Mouse (Mus musculus) forebrain, embryonic 16.5 days (tissue): ENCODE measurements around the gene Hsf5. TPM values are rescaled to one million over a fixed set of nuclear protein-coding genes. Genes with fewer than 3 reads are reported as not detected.

Source experiments
- ATAC-seq: fragments of 200-750 bp; cut with Nextera tagmentation; 2 replicates; pipeline ENCODE4 v1.8.0; 2017; ENCODE audit warnings: mild to moderate bottlenecking, moderate library complexity
- H3K27ac ChIP-seq: fragments of 300-500 bp; sonication (generic); 2 replicates; pipeline ENCODE4 v1.5.1; 2014; ENCODE audit warnings: low read length, control low read depth
- H3K27me3 ChIP-seq: fragments of 300-500 bp; sonication (generic); replicated peaks from 2 replicates; pipeline ENCODE4 v1.6.1; 2014; ENCODE audit warnings: low read length; ENCODE audit not compliant: control insufficient read depth, insufficient read depth
- H3K36me3 ChIP-seq: fragments of 300-500 bp; sonication (generic); 2 replicates; pipeline ENCODE4 v1.6.1; 2014; ENCODE audit not compliant: control insufficient read depth, insufficient read depth
- H3K4me1 ChIP-seq: fragments of 300-500 bp; sonication (generic); replicated peaks from 2 replicates; pipeline ENCODE4 v1.6.1; 2014; ENCODE audit warnings: low read length; ENCODE audit not compliant: control insufficient read depth, insufficient read depth
- H3K4me2 ChIP-seq: fragments of 300-500 bp; sonication (generic); 2 replicates; pipeline ENCODE4 v1.6.1; 2014; ENCODE audit warnings: mild to moderate bottlenecking, low read length, control low read depth
- H3K4me3 ChIP-seq: fragments of 300-500 bp; sonication (generic); replicated peaks from 2 replicates; pipeline ENCODE4 v1.5.1; 2014; ENCODE audit warnings: mild to moderate bottlenecking, low read length, control low read depth
- H3K9ac ChIP-seq: fragments of 300-500 bp; sonication (generic); replicated peaks from 2 replicates; pipeline ENCODE4 v1.6.1; 2014; ENCODE audit warnings: low read depth, low read length, control low read depth
- H3K9me3 ChIP-seq: fragments of 300-500 bp; sonication (generic); 2 replicates; pipeline ENCODE4 v1.6.1; 2016; ENCODE audit warnings: low read length; ENCODE audit not compliant: control insufficient read depth
- WGBS: fragments of 180-500 bp; shearing (Covaris S2); extraction: QIAGEN DNeasy Blood & Tissue Kit; methylation state at CpG from one replicate; pipeline ENCODE4 v1.1.7; 2014; 5-methylcytosine and 5-hydroxymethylcytosine counted together
- polyA plus RNA-seq: library from polyadenylated mRNA; unstranded; fragments of >200 nt; fragmentation: Nextera tagmentation; extraction: Ambion mirVana; gene quantifications from 2 replicates; pipeline ENCODE4 v1.2.1, GENCODE M21; 2015

The Hsf5 gene
- polyA plus RNA-seq, 1 experiment from 2014 or later: 0.46 TPM

GRCm38 (mm10) chr11:87615952-87616351 lies 1.0 kb upstream of the Hsf5 start:
- Histone ChIP-seq H3K27me3 (no peaks in the 10 kb centered on the region), H3K9ac (no peak overlapping the region), H3K4me3 (no peak overlapping the region), H3K27ac (no peak overlapping the region), H3K9me3 (peaks cover 2% of the 10 kb centered on the region), H3K36me3 (peaks cover 67% of the 10 kb centered on the region), H3K4me2 (no peak overlapping the region), H3K4me1 (no peaks in the 10 kb centered on the region)
- no peak for ATAC-seq
- WGBS: 98% methylated on average over 2 of the region's 2 CpGs

GRCm38 (mm10) chr11:87617606-87618005 lies 642 bp downstream of the Hsf5 start:
- H3K36me3 ChIP-seq: peaks cover 52% of the 10 kb centered on the region
- 95% methylated on average over 32 of the region's 32 CpGs for WGBS

GRCm38 (mm10) chr11:87623160-87623559 lies 6.2 kb downstream of the Hsf5 start:
- H3K4me1 ChIP-seq: no peaks in the 10 kb centered on the region
- no peaks in the 10 kb centered on the region for H3K27me3 ChIP-seq
- peaks cover 12% of the 10 kb centered on the region for H3K36me3 ChIP-seq
- no peak overlapping the region for H3K9ac ChIP-seq
- ATAC-seq: no peak
- H3K4me2 ChIP-seq: no peak overlapping the region
- no peak overlapping the region for H3K4me3 ChIP-seq
- no peak overlapping the region for H3K27ac ChIP-seq
- H3K9me3 ChIP-seq: no peaks in the 10 kb centered on the region
- WGBS: 86% methylated on average over 4 of the region's 4 CpGs

More at GRCm38 (mm10) chr11:87617606-87618005, 642 bp downstream of the Hsf5 start:
- no peaks in the 10 kb centered on the region for H3K4me1 ChIP-seq
- H3K9me3 ChIP-seq: peaks cover 2% of the 10 kb centered on the region
- no peak overlapping the region for H3K4me3 ChIP-seq
- H3K9ac ChIP-seq: no peak overlapping the region
- H3K4me2 ChIP-seq: no peak overlapping the region
- ATAC-seq: no peak
- no peak overlapping the region for H3K27ac ChIP-seq
- no peaks in the 10 kb centered on the region for H3K27me3 ChIP-seq

GRCm38 (mm10) chr11:87629859-87630258 lies 12.9 kb downstream of the Hsf5 start:
- Histone ChIP-seq H3K27me3 (no peaks in the 10 kb centered on the region), H3K4me3 (no peak overlapping the region), H3K27ac (no peak overlapping the region), H3K4me1 (no peaks in the 10 kb centered on the region), H3K9ac (no peak overlapping the region), H3K4me2 (no peak overlapping the region), H3K36me3 (no peaks in the 10 kb centered on the region; the same call in 1 of the 2 replicates), H3K9me3 (no peaks in the 10 kb centered on the region)
- no peak for ATAC-seq
- 35% methylated on average over 10 of the region's 10 CpGs for WGBS

- no peaks in the 10 kb centered on the region for H3K9me3 ChIP-seq
- WGBS: 23% methylated on average over 2 of the region's 2 CpGs
- no peak for ATAC-seq
- peak overlapping the region; percentile 47 for H3K4me3 ChIP-seq
- peaks cover 8% of the 10 kb centered on the region for H3K4me1 ChIP-seq
- H3K36me3 ChIP-seq: 0 out of 2 replicates have a peak, but pooled peaks cover 2% of the 10 kb centered on the region
- H3K27ac ChIP-seq: no peak overlapping the region
- peak overlapping the region; percentile 75 for H3K9ac ChIP-seq
- H3K4me2 ChIP-seq: peak overlapping the region; percentile 76
- no peaks in the 10 kb centered on the region for H3K27me3 ChIP-seq
Measured at GRCm38 (mm10) chr11:87638793-87639192, 21.8 kb downstream of the Hsf5 start.

- H3K9me3 ChIP-seq: no peaks in the 10 kb centered on the region
- no peak overlapping the region for H3K27ac ChIP-seq
- peaks cover 8% of the 10 kb centered on the region for H3K4me1 ChIP-seq
- H3K4me2 ChIP-seq: peak overlapping the region; percentile 76
- H3K4me3 ChIP-seq: peak overlapping the region; percentile 47
- WGBS: 1% methylated on average over 29 of the region's 29 CpGs
- 0 out of 2 replicates have a peak, but pooled peaks cover 2% of the 10 kb centered on the region for H3K36me3 ChIP-seq
- ATAC-seq: 0 out of 2 replicates have a peak, but pooled peaks have one; percentile 52
- no peaks in the 10 kb centered on the region for H3K27me3 ChIP-seq
- H3K9ac ChIP-seq: peak overlapping the region; percentile 75
Measured at GRCm38 (mm10) chr11:87639206-87639605, 22.2 kb downstream of the Hsf5 start.

DNA sequence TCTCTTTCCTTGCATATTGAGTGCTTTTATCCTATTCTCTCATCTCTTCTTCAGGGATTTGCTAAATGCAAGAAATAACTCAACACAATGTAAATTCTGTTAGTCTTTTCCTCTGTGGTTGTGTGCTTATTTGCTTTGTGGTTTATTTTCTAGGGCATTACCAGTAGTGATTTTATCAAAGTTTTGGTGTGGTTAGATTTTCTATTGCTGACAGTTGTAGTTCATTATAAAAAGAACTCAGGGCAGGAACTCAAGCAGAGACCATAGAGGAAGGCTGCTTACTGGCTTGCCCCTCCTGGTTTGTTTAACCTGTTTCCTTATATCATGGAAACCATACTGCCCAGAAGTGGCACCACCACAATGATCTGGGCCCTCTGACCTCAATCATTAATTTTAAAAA lies 25.9 kb downstream of the Hsf5 start:
- Histone ChIP-seq H3K4me2 (no peak overlapping the region), H3K36me3 (no peaks in the 10 kb centered on the region), H3K27ac (no peak overlapping the region), H3K9me3 (no peaks in the 10 kb centered on the region), H3K4me3 (no peak overlapping the region), H3K27me3 (no peaks in the 10 kb centered on the region), H3K4me1 (peaks cover 8% of the 10 kb centered on the region), H3K9ac (no peak overlapping the region)
- ATAC-seq: no peak

DNA sequence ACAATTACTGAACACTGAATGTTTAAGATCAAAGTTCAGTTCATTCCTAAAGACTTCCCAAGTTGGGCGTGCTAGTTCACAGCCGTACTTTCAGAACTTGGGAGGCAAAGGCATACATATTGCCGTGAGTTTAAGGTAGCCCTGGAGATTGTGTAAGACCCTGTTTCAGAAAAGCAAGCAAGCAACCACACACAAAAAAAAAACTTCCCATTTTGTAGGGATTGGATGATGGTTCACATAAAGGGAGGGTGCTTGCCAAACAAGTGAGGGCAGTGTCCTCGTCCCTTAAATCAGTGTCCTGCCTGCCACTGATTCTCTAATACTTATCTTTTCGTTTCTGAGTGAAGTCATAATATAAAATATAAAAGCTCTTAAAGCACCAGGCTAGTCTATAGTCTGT lies 37.7 kb downstream of the Hsf5 start:
- no peak overlapping the region for H3K27ac ChIP-seq
- no peaks in the 10 kb centered on the region for H3K9me3 ChIP-seq
- H3K4me2 ChIP-seq: no peak overlapping the region
- H3K4me1 ChIP-seq: no peaks in the 10 kb centered on the region
- no peaks in the 10 kb centered on the region for H3K36me3 ChIP-seq
- WGBS: 84% methylated on average over 5 of the region's 5 CpGs
- no peaks in the 10 kb centered on the region for H3K27me3 ChIP-seq
- ATAC-seq: no peak
- no peak overlapping the region for H3K9ac ChIP-seq
- H3K4me3 ChIP-seq: no peak overlapping the region

DNA sequence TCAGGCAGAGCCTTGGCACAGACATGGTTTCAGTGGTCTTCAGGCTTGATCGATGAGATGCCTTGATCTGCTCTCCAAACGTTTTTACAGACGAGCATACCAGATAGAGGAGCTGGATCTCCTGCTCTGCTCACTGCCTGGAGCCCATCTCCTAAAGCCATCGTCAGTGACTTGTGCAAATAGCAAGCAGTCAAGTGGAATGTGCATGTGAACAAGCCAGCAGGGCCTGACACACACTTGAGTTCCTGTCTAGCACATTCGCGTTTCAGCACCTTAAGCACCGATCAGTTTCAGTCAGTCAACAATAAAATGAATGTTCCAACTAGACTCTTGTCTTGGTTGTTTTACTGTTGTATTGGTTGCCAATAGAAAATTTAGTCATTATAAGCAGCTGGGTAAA lies 42.3 kb downstream of the Hsf5 start:
- no peaks in the 10 kb centered on the region for H3K9me3 ChIP-seq
- H3K4me3 ChIP-seq: no peak overlapping the region
- H3K27me3 ChIP-seq: peaks cover 3% of the 10 kb centered on the region; the same call in 1 of the 2 replicates
- H3K4me2 ChIP-seq: no peak overlapping the region
- no peak overlapping the region for H3K9ac ChIP-seq
- no peak overlapping the region for H3K27ac ChIP-seq
- peaks cover 7% of the 10 kb centered on the region for H3K4me1 ChIP-seq
- ATAC-seq: no peak
- no peaks in the 10 kb centered on the region for H3K36me3 ChIP-seq
- 82% methylated on average over 7 of the region's 7 CpGs for WGBS

- ATAC-seq: peak; percentile 68; the same call in 1 of the 2 replicates
- no peaks in the 10 kb centered on the region for H3K36me3 ChIP-seq
- H3K9ac ChIP-seq: no peak within 1 kb of the TSS; the same call in 1 of the 2 replicates
- 0% methylated on average over 8 of the region's 8 CpGs for WGBS
- peaks cover 3% of the 10 kb centered on the region; the same call in 1 of the 2 replicates for H3K27me3 ChIP-seq
- H3K27ac ChIP-seq: no peak within 1 kb of the TSS
- peaks cover 7% of the 10 kb centered on the region for H3K4me1 ChIP-seq
- no peaks in the 10 kb centered on the region for H3K9me3 ChIP-seq
- peak within 1 kb of the TSS; percentile 42 for H3K4me3 ChIP-seq
- peak within 1 kb of the TSS; percentile 62 for H3K4me2 ChIP-seq
Measured at GRCm38 (mm10) chr11:87662407-87662806, 45.4 kb downstream of the Hsf5 start, which contains the start of gene Rnf43. Gene Rnf43 (plus strand): TSS chr11:87662722.
